Mouse (Mus musculus): Measurements from ENCODE around the gene Ip6k3. TPM values are rescaled to one million over a fixed set of nuclear protein-coding genes. Genes with fewer than 3 reads are reported as not detected.

Ip6k3 gene
- 0.13 TPM in 1 of 2 replicates, not detected in the other for polyA plus RNA-seq (2016; fragmentation: Nextera tagmentation; extraction: Ambion mirVana)

GRCm38 (mm10) chr17:27167545-27167944, at the start of gene Ip6k3:
TSS of gene Ip6k3 (minus strand) at chr17:27167795.
- no peaks in the 10 kb centered on the region for H3K4me1 ChIP-seq
- no peak within 1 kb of the TSS for H3K4me2 ChIP-seq
- H3K4me3 ChIP-seq (replicated peaks): no peak within 1 kb of the TSS
- H3K27me3 ChIP-seq: no peaks in the 10 kb centered on the region
- H3K27ac ChIP-seq: no peak within 1 kb of the TSS
- 72% methylated on average over 4 of the region's 4 CpGs for WGBS
- no peak within 1 kb of the TSS for H3K9ac ChIP-seq
- no peaks in the 10 kb centered on the region for H3K9me3 ChIP-seq
- ATAC-seq (ENCODE audit: low FRiP score): no peak
- H3K36me3 ChIP-seq (replicated peaks): no peaks in the 10 kb centered on the region

DNA sequence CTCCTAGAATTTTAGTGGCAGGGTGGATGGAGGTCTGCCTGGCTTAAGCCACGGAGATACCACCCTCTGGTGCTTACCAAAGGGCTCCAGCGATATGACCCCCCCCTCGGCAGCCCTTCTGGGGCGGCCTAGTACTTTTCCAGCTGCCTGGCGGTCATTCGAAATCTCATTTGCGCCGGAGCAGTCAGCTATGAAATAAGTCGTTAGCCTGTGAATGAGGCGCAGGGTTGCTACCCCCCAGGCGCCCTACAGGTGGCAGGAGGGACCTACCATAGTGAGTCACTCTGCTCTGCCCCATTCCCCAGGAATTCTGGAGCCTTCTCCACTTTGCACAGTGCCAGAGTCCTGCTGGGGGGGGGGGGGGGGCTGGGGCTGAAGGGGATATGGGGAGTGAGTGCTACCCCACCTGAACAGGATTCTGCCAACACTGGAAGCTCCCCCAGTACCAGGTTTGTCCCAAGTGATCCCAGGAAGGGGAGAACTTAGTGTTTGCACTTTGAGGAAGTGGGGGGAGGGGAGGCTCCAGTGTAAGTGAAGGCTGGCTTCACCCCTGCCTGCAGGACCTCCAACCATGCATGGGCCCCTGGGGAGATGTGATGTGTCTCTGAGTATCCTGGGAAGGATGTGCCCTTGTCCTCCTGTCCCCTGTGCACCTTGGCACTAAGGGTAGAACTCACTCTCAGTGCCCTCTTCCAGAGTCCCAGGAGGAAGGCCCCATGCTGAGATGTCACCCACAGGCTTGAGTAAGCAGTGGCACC, 45.4 kb upstream of the Ip6k3 start:
- ATAC-seq (ENCODE audit: low FRiP score): peak; percentile 67; the same call in 1 of the 2 replicates
- no peak overlapping the region for H3K4me2 ChIP-seq
- H3K4me1 ChIP-seq: peaks cover 13% of the 10 kb centered on the region
- no peak overlapping the region for H3K4me3 ChIP-seq (replicated peaks)
- H3K9me3 ChIP-seq: peaks cover 2% of the 10 kb centered on the region; the same call in 1 of the 2 replicates
- H3K27me3 ChIP-seq: peaks cover 19% of the 10 kb centered on the region; the same call in 1 of the 2 replicates
- no peak overlapping the region for H3K9ac ChIP-seq
- 4% methylated on average over 11 of the region's 11 CpGs for WGBS
- no peaks in the 10 kb centered on the region for H3K36me3 ChIP-seq (replicated peaks)
- no peak overlapping the region for H3K27ac ChIP-seq

DNA sequence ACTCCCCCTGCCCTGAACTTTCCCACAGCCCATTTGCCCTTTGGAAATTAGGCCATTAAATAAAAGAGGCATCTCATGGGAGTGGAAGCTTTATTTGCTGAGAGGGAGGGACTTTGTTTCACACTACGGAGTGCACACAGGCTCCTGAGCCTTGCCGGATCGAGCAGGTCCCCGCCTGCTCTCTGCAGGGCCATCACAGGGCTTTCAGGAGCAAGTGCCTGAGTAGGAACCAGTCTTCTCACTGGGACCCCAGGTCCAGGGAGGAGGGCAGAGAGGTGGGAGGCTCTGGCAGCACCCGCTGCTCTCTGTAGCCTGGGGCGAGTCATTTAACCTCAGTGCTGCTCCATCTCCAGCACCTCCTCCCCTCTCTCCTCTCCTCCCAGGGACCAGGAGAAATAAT, 44.4 kb upstream of the Ip6k3 start:
- H3K4me1 ChIP-seq: peaks cover 20% of the 10 kb centered on the region
- no peak for ATAC-seq (ENCODE audit: low FRiP score)
- H3K9me3 ChIP-seq: peaks cover 2% of the 10 kb centered on the region; the same call in 1 of the 2 replicates
- WGBS: 33% methylated on average over 6 of the region's 6 CpGs
- H3K4me2 ChIP-seq: no peak overlapping the region
- H3K36me3 ChIP-seq (replicated peaks): no peaks in the 10 kb centered on the region
- H3K27me3 ChIP-seq: peaks cover 17% of the 10 kb centered on the region; the same call in 1 of the 2 replicates
- no peak overlapping the region for H3K4me3 ChIP-seq (replicated peaks)
- H3K27ac ChIP-seq: no peak overlapping the region
- H3K9ac ChIP-seq: no peak overlapping the region

DNA sequence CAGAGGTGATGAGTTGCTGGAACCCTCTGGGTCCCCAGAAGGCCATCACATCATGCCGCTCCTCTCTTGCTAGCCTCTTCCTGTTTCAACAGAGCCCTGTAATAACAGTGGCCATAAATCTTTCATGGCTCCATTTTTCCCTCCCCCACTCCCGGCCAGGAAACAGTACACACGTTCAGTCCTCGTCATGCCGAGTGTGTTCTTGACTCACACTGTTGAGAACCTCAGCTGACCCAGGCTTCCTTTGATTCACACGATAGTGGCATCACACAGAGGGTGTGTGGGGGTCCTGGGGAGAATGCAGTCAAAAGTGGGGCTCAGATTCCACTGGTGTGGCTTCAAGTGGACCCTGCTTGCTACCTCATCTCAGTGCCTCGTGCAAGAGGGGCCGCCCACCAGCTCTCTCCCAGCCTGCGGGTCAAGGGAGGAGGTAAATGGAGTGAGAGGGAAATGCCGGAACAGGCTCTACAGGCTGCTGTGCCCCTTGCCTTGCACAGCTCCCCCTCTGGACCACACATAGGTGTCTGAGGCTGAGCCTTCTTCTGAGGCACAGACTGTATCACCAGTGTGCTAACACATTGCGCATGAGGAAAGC, 39.6 kb upstream of the Ip6k3 start:
- H3K4me3 ChIP-seq (replicated peaks): no peak overlapping the region
- 0 out of 2 replicates have a peak, but pooled peaks cover 4% of the 10 kb centered on the region for H3K36me3 ChIP-seq (replicated peaks)
- no peak overlapping the region for H3K9ac ChIP-seq
- peaks cover 15% of the 10 kb centered on the region; the same call in 1 of the 2 replicates for H3K27me3 ChIP-seq
- no peak overlapping the region for H3K27ac ChIP-seq
- peaks cover 33% of the 10 kb centered on the region for H3K4me1 ChIP-seq
- ATAC-seq (ENCODE audit: low FRiP score): no peak
- 71% methylated on average over 11 of the region's 11 CpGs for WGBS
- H3K9me3 ChIP-seq: peaks cover 2% of the 10 kb centered on the region; the same call in 1 of the 2 replicates
- no peak overlapping the region for H3K4me2 ChIP-seq

GRCm38 (mm10) chr17:27204075-27204909, 36.7 kb upstream of the Ip6k3 start, which contains the start of gene Lemd2:
TSS of gene Lemd2 (minus strand) at chr17:27204469.
- Histone ChIP-seq H3K27ac (peak within 1 kb of the TSS; percentile 97), H3K27me3 (0 out of 2 replicates have a peak, but pooled peaks cover 4% of the 10 kb centered on the region), H3K9me3 (no peaks in the 10 kb centered on the region), H3K4me3 (replicated peaks) (peak within 1 kb of the TSS; percentile 97), H3K4me2 (peak within 1 kb of the TSS; percentile 80), H3K36me3 (replicated peaks) (peaks cover 32% of the 10 kb centered on the region), H3K9ac (peak within 1 kb of the TSS; percentile 98), H3K4me1 (peaks cover 41% of the 10 kb centered on the region)
- WGBS: 5% methylated on average over 86 of the region's 97 CpGs
- peak; percentile 95 for ATAC-seq (ENCODE audit: low FRiP score)

DNA sequence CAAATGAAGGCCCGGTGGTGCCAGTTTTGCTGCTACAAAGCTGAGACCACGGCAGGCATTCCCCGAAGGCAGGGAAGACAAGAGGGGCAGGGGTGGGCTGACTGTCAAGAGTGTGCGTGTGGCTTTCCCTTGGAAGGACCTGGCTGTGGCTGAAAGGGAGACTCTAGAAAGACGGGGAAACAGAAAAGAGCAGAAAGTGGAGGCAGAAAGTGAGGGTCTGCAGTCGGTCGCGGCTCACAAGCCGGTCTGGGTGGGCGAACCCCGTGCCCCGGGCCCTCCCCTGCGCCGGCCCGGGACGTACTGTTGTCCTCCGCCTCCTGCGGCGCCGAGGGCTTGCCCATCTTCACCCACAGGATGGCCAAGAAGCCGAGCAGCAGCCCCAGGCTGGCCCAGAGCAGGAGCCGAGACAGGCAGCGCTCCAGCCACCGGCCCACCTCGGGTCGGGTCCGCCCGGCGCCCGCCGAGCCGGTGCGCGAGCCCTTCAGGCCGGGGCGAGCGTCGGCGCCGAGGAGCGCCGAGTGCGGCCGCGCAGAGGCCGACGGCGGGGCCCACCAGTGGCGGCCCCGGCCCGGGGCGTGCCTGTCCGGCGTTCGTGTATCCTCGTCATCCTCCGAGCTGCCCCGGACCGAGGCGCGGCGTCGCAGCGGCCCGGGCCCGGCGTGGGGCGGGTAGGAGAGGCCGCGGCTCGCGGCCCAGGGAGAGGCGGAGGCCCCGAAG, 35.9 kb upstream of the Ip6k3 start:
- peak overlapping the region; percentile 97 for H3K4me3 ChIP-seq (replicated peaks)

DNA sequence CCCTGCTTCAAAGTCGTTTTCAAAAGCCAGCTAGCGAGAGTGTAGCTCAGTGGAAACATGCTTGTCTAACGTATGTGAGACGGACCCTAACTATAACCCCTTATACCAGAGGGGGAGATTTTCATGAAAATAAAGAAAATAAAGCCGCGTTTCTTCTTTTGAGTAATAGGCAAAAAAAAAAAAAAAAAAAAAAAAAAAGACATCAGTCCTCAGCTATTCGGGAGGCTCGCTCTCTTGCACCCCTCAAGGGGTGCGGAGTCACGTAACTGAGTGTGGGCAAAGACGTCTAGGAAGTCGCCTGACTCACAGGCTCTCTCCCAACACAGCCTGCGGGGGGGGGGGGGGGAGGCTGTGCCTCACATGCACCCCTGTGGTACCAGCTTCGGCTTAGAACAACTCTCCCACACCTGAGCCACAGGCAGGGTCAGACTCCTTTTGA, 35.3 kb upstream of the Ip6k3 start:
- Histone ChIP-seq H3K9ac (peak overlapping the region; percentile 98), H3K4me2 (peak overlapping the region; percentile 80), H3K4me3 (replicated peaks) (peak overlapping the region; percentile 97), H3K4me1 (peaks cover 41% of the 10 kb centered on the region), H3K27me3 (0 out of 2 replicates have a peak, but pooled peaks cover 4% of the 10 kb centered on the region), H3K9me3 (no peaks in the 10 kb centered on the region), H3K27ac (peak overlapping the region; percentile 97), H3K36me3 (replicated peaks) (peaks cover 46% of the 10 kb centered on the region)
- WGBS: 43% methylated on average over 14 of the region's 14 CpGs
- no peak for ATAC-seq (ENCODE audit: low FRiP score)

More for the DNA sequence above, 35.9 kb upstream of the Ip6k3 start:
- Histone ChIP-seq H3K36me3 (replicated peaks) (peaks cover 40% of the 10 kb centered on the region), H3K27me3 (0 out of 2 replicates have a peak, but pooled peaks cover 4% of the 10 kb centered on the region), H3K9ac (peak overlapping the region; percentile 98), H3K27ac (peak overlapping the region; percentile 97), H3K4me1 (peaks cover 41% of the 10 kb centered on the region), H3K9me3 (no peaks in the 10 kb centered on the region), H3K4me2 (peak overlapping the region; percentile 80)
- under 1% methylated on average over 67 of the region's 74 CpGs for WGBS
- peak; percentile 54 for ATAC-seq (ENCODE audit: low FRiP score)

DNA sequence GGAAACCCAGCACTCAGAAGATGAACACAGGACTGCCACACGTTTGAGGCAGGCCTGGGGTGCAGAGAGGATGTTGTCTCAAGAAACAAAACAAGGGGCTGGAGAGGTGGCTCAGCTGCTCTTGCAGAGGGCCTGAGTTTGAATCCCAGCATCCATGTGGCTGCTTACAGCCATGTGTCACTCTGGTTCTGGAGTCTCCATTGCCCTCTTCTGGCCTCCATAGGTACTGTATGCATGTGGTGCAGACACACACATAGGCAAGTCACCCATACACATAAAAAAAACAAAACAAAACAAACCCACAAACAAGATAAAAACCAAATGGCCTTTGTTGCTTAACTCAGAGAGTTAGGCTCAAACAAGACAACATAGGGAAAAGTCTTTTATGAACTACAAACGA, 34.4 kb upstream of the Ip6k3 start:
- no peak overlapping the region for H3K9ac ChIP-seq
- WGBS: 81% methylated on average over 2 of the region's 2 CpGs
- H3K4me2 ChIP-seq: no peak overlapping the region
- peaks cover 38% of the 10 kb centered on the region for H3K4me1 ChIP-seq
- no peak for ATAC-seq (ENCODE audit: low FRiP score)
- H3K27ac ChIP-seq: no peak overlapping the region
- no peaks in the 10 kb centered on the region for H3K9me3 ChIP-seq
- H3K4me3 ChIP-seq (replicated peaks): no peak overlapping the region
- H3K27me3 ChIP-seq: 0 out of 2 replicates have a peak, but pooled peaks cover 4% of the 10 kb centered on the region
- peaks cover 55% of the 10 kb centered on the region for H3K36me3 ChIP-seq (replicated peaks)

DNA sequence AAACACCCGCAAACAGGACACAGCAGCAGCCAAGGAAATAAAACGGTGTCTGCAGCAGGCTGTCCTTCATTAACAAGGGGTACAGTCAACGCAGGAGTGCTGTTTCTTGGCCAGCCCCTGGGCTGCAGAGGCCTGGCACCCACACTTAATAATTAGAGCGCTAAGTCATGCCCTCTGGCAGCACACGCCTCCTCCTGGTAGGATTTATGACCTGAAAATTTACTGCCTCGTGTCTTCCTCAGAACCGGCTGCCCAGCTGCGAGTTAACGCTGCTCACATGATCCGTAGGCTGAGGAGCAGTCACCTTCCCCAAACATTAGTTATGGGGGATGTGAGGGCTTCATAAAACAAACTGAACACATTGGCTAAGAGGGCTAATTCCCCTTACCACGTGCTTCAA, 33.2 kb upstream of the Ip6k3 start:
- no peak overlapping the region for H3K27ac ChIP-seq
- H3K4me3 ChIP-seq (replicated peaks): no peak overlapping the region
- WGBS: 88% methylated on average over 11 of the region's 11 CpGs
- peaks cover 67% of the 10 kb centered on the region for H3K36me3 ChIP-seq (replicated peaks)
- ATAC-seq (ENCODE audit: low FRiP score): no peak
- H3K9me3 ChIP-seq: no peaks in the 10 kb centered on the region
- H3K9ac ChIP-seq: no peak overlapping the region
- no peaks in the 10 kb centered on the region for H3K27me3 ChIP-seq
- peaks cover 47% of the 10 kb centered on the region for H3K4me1 ChIP-seq
- no peak overlapping the region for H3K4me2 ChIP-seq

DNA sequence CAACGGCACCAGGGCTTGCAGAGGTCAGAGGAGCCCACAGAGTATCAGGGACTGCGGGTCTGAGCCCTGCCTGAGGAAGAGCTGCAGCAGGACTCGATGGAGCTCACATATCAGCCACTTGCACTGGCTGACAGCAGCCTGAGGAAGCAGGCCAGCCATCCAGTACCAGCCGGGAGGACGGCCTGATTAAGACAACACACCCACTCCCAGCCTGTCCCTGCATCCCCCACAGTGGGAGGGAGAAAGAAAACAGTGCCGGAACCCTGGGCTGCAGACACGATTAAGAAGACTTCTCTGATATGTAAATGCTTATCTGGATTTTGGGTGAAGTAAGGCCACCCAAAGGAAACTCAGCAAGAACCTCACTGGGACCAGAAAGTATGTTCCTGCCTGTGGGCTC, 32.3 kb upstream of the Ip6k3 start:
- Histone ChIP-seq H3K27me3 (no peaks in the 10 kb centered on the region), H3K9me3 (no peaks in the 10 kb centered on the region), H3K36me3 (replicated peaks) (peaks cover 77% of the 10 kb centered on the region), H3K9ac (no peak overlapping the region), H3K4me1 (peaks cover 50% of the 10 kb centered on the region), H3K4me2 (no peak overlapping the region), H3K27ac (no peak overlapping the region), H3K4me3 (replicated peaks) (no peak overlapping the region)
- no peak for ATAC-seq (ENCODE audit: low FRiP score)
- 78% methylated on average over 7 of the region's 7 CpGs for WGBS

- no peak overlapping the region for H3K4me3 ChIP-seq (replicated peaks)
- H3K4me1 ChIP-seq: peaks cover 53% of the 10 kb centered on the region
- peaks cover 83% of the 10 kb centered on the region for H3K36me3 ChIP-seq (replicated peaks)
- no peaks in the 10 kb centered on the region for H3K27me3 ChIP-seq
- no peak for ATAC-seq (ENCODE audit: low FRiP score)
- no peak overlapping the region for H3K27ac ChIP-seq
- H3K9me3 ChIP-seq: no peaks in the 10 kb centered on the region
- H3K9ac ChIP-seq: no peak overlapping the region
- 98% methylated on average over 9 of the region's 9 CpGs for WGBS
- no peak overlapping the region for H3K4me2 ChIP-seq
Observed at GRCm38 (mm10) chr17:27199205-27199604, 31.6 kb upstream of the Ip6k3 start.

All from forebrain, embryonic 12.5 days (tissue).